Mouse (Mus musculus) small intestine, adult 2 months (tissue): ENCODE results near the gene Cab39.

Source experiments
- CTCF ChIP-seq: fragments of 200-500 bp; IDR thresholded peaks from 2 replicates; pipeline ENCODE4 v1.5.1; 2012; ENCODE audit warnings: low read depth, mild to moderate bottlenecking, control low read depth, inconsistent platforms, low read length, moderate library complexity, mixed read lengths; ENCODE audit not compliant: insufficient replicate concordance, insufficient read length; ENCODE audit errors: extremely low read depth
- POLR2A ChIP-seq: fragments of 200-500 bp; IDR thresholded peaks from 2 replicates; pipeline ENCODE4 v1.6.1; 2012; ENCODE audit warnings: low read depth, mild to moderate bottlenecking, control low read depth, inconsistent platforms, low read length, moderate library complexity

- TF ChIP-seq CTCF (no peak), POLR2A (no peak)
These were observed 17.1 kb upstream of the Cab39 start for GRCm38 (mm10) chr1:85776154-85776553.
